Mouse (Mus musculus) embryo, embryonic 11.5 days (tissue): Measurements from ENCODE around the gene Tm6sf1.
A peak's percentile ranks its signal among the peaks of the same experiment; 100 is the strongest.

ENCODE experiments used
- DNase-seq: peaks from one replicate; pipeline ENCODE4 v3.0.0-alpha.2; 2012; ENCODE audit warnings: low read depth, low spot score

The Tm6sf1 gene

GRCm38 (mm10) chr7:81850171-81850570 is 8.6 kb upstream of the Tm6sf1 start:
- DNase-seq = no peak

GRCm38 (mm10) chr7:81851706-81852105 is 7.1 kb upstream of the Tm6sf1 start:
- no peak for DNase-seq

GRCm38 (mm10) chr7:81854568-81855307 is 4.1 kb upstream of the Tm6sf1 start:
- DNase-seq = no peak

GRCm38 (mm10) chr7:81855694-81856093 is 3.1 kb upstream of the Tm6sf1 start, which contains the start of gene Gm10160:
Gene Gm10160, minus strand, starts transcription at chr7:81855794.
- DNase-seq = no peak

GRCm38 (mm10) chr7:81856221-81856620 is 2.6 kb upstream of the Tm6sf1 start:
- no peak for DNase-seq

- DNase-seq = no peak
Observed at GRCm38 (mm10) chr7:81858236-81858635, 565 bp upstream of the Tm6sf1 start.

GRCm38 (mm10) chr7:81860071-81860470 is 1.3 kb downstream of the Tm6sf1 start:
- DNase-seq = no peak

GRCm38 (mm10) chr7:81860996-81861395 is 2.2 kb downstream of the Tm6sf1 start:
- DNase-seq = no peak

GRCm38 (mm10) chr7:81861461-81861860 is 2.7 kb downstream of the Tm6sf1 start:
- no peak for DNase-seq

- no peak for DNase-seq
Observed at GRCm38 (mm10) chr7:81861921-81862320, 3.1 kb downstream of the Tm6sf1 start.

GRCm38 (mm10) chr7:81862587-81863583 is 4.1 kb downstream of the Tm6sf1 start:
- no peak for DNase-seq

- DNase-seq = no peak
Observed at GRCm38 (mm10) chr7:81864552-81864951, 5.8 kb downstream of the Tm6sf1 start.

GRCm38 (mm10) chr7:81865937-81866336 is 7.1 kb downstream of the Tm6sf1 start:
- DNase-seq = no peak

GRCm38 (mm10) chr7:81867231-81867930 is 8.6 kb downstream of the Tm6sf1 start:
- no peak for DNase-seq

- DNase-seq = peak; percentile 54
Observed at GRCm38 (mm10) chr7:81868158-81868557, 9.4 kb downstream of the Tm6sf1 start.

GRCm38 (mm10) chr7:81872493-81873013 is 13.8 kb downstream of the Tm6sf1 start:
- DNase-seq = no peak

GRCm38 (mm10) chr7:81873807-81874206 is 15.0 kb downstream of the Tm6sf1 start:
- no peak for DNase-seq

- no peak for DNase-seq
Observed at GRCm38 (mm10) chr7:81874636-81875035, 15.8 kb downstream of the Tm6sf1 start.

GRCm38 (mm10) chr7:81875372-81875771 is 16.6 kb downstream of the Tm6sf1 start:
- DNase-seq = no peak

- no peak for DNase-seq
Observed at GRCm38 (mm10) chr7:81880286-81880685, 21.5 kb downstream of the Tm6sf1 start.

- DNase-seq = no peak
Observed at GRCm38 (mm10) chr7:81880797-81881196, 22.0 kb downstream of the Tm6sf1 start.

GRCm38 (mm10) chr7:81881600-81881999 is 22.8 kb downstream of the Tm6sf1 start:
- no peak for DNase-seq
